Mouse (Mus musculus) gastrocnemius, postnatal 4 days (tissue): Measurements from ENCODE around the gene Ppp2r3d. TPM values are rescaled to one million over a fixed set of nuclear protein-coding genes. Genes with fewer than 3 reads are reported as not detected.

Source experiments
- DNase-seq, 2 experiments: peaks; one replicate each; pipeline ENCODE4 v3.0.0; 2021 to 2022; ENCODE audit warnings: low spot score in 2 of 2, mixed read lengths in 2 of 2
- total RNA-seq, 2 experiments: library from RNA; stranded (reverse); gene quantifications; 2 replicates each; pipeline ENCODE4 v1.2.3; 2021

Gene Ppp2r3d
- total RNA-seq, 2 experiments from 2014 or later = 139 to 147 TPM

GRCm38 (mm10) chr9:124412921-124413320 is 63.8 kb downstream of the Ppp2r3d start:
- DNase-seq = no peak

- DNase-seq = no peak
These were observed 65.1 kb downstream of the Ppp2r3d start for GRCm38 (mm10) chr9:124411553-124411952.

- no peak for DNase-seq
These were observed 68.1 kb downstream of the Ppp2r3d start for GRCm38 (mm10) chr9:124408564-124408963.

Other genes starting within 250 kb of the Ppp2r3d start
- gene 2010315B03Rik, start 164.2 kb downstream of the Ppp2r3d start, total RNA-seq = 10 to 100 TPM; 13.2 to 14.6 TPM
- gene Gm21836, start 16.9 kb upstream of the Ppp2r3d start, total RNA-seq = not detected